Mouse (Mus musculus) layer of hippocampus, postnatal 36 days (tissue): ENCODE results near the gene Lpp. TPM values are rescaled to one million over a fixed set of nuclear protein-coding genes. Genes with fewer than 3 reads are reported as not detected.

ENCODE experiments used
- DNase-seq, 2 experiments: peaks; one replicate each; pipeline ENCODE4 v3.0.0; 2022
- total RNA-seq, 2 experiments: library from RNA; stranded (reverse); gene quantifications; 2 replicates each; pipeline ENCODE4 v1.2.3; 2021

The Lpp gene
- total RNA-seq, 2 experiments from 2014 or later = 7.2 to 11.8 TPM

DNA sequence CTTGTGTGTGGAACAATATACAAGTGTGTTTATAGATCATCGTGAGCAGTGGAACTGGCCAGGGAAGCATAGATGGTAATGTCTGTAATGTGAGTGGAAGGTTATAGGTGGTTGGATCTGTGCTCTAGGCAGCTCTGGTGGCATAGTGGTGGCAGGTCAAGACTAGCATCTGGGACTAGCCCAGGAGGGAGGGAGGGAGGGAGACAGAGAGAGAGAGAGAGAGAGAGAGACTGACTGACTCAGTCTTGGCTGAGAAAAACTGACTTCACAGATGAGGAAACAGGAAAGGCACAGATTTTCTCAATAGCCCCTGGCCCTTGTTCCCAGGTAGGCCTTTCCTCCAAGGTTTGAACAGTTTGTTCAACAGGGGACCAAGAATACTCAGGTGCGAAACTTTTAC lies 7.5 kb downstream of the Lpp start:
- no peak for DNase-seq

DNA sequence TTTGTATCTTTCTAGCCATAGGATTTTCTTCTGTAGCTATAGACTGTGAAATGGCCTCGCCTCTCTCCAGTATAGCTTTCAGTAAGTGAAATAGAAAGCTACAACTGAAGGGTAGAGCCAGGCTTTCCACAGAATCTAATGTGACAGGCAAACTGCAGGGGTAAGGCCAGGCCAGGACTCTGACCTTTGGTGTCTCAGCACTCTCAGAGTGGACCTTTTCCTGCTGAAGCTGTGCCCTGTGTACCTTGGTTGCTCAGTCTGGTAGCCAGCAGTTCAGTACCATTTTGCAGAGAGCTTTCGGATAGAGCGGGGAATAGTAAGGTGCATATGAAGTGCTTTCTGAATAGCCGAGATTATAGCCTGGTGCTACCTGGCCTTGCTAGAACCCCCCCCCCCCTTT lies 9.5 kb downstream of the Lpp start:
- DNase-seq = no peak

GRCm38 (mm10) chr16:24403733-24404380 lies 10.6 kb downstream of the Lpp start:
- no peak for DNase-seq

GRCm38 (mm10) chr16:24406521-24406920 lies 13.2 kb downstream of the Lpp start:
- no peak for DNase-seq

GRCm38 (mm10) chr16:24411281-24411680 lies 18.0 kb downstream of the Lpp start:
- no peak for DNase-seq

DNA sequence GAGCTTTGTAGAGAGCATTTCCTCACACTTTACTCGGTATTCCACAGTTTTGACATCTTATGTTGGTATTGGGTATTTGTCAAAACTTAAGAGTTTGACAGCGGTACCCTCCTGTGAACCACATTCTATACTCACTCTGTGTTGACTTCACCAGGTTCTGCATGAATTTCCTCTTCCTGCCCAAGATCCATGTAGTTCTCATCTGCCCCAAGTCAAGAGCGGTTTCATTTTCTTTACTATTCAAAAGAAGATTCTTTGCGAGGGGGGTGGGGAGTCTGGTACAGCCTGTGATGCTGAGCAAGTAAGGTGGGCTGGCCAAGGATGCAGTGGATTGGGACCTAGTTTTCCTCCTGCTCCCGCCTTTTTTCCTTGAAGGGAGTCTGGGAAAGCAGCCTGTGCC lies 18.9 kb downstream of the Lpp start:
- DNase-seq = no peak

DNA sequence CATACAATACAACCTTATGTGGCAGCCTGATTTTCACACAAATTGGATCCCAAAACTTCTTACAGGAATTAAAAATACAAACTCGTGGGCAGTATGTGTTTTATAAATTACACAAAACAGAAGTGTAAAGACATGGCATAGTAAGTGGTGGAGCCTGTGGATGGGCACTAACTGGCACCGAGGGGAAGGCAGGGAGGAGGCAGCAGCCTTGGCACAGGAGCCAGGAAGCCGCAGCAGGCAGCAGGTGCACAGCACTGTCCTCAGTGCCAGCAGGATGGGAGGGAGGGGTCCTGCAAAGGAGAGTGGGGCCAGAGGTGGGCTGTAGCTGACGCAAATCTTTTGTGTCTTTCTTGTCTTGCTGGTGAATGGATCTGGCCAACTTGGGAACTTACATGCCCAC lies 19.8 kb downstream of the Lpp start:
- DNase-seq = no peak

DNA sequence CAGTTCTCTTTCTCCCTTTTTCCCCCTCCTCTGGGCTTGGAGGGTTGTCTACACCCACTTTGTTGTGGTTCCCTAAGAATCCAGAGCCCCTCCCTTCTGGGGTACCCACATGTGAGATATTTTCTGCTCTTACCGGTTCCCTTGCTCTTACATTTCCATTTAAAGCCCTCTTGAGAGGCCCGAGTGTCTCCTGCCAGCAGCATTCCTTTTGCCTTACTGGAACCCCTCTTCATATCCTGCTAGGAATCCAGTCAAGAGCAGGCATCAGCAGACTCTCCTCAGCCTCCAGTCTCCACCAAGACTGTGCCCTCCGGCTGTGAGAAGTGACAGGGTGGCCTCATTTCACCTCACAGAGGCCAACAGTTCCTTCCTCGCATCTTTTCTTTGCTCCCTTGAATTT lies 24.7 kb downstream of the Lpp start:
- DNase-seq = no peak

- no peak for DNase-seq
Measured at GRCm38 (mm10) chr16:24420603-24421120, 27.4 kb downstream of the Lpp start.

GRCm38 (mm10) chr16:24421687-24422418 lies 28.5 kb downstream of the Lpp start:
- DNase-seq = no peak

DNA sequence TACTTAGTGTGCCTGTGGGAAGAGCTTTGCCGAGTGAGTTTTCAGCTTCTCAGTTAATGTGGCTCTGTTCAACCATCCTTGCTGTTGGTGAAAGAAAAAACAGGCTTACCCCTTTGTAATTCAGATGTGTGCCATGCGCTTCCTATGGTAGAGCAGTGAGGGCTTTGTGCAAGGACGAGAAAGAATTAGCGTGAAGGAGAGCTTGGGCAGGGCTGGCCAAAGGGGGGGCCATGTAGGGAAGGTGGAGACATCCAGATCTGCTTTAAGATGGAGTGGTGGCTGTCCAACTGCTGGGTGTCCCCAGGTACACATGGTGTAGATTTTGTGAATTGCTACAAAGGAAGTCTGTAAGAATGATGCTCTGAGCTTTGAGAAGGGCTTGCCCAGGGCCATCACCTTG lies 29.9 kb downstream of the Lpp start:
- DNase-seq = no peak

- DNase-seq = no peak
Measured at GRCm38 (mm10) chr16:24423751-24424150, 30.4 kb downstream of the Lpp start.

DNA sequence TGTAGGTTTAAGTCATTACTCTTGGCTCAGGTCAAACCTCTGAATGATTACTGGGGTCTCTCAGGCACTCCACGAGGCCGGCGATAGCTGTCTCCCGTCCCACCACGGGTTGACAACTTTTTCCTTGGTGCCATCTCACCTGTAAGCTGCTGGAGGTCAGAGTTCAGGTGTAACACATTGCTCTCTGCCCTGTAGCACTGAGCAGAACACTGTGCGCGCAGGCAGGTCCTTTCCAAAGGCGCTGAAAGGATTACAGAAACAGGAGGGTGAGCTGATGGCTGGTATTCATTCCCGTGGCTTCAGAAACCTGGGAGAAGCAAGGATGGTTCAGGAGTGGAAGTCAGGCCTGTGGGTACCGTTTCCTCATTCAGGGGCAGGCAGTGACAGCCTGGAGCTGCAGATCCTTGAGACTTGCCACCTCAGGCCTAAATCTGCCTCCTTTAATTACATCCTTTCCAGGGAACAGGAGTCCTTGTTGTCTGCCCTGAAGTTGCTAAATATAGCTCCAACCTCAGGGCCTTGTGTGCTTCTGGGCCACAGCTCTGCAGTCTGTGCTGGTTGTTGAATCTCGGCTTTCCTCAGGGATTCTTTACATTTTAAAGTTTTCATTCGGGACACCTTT lies 31.2 kb downstream of the Lpp start:
- no peak for DNase-seq

DNA sequence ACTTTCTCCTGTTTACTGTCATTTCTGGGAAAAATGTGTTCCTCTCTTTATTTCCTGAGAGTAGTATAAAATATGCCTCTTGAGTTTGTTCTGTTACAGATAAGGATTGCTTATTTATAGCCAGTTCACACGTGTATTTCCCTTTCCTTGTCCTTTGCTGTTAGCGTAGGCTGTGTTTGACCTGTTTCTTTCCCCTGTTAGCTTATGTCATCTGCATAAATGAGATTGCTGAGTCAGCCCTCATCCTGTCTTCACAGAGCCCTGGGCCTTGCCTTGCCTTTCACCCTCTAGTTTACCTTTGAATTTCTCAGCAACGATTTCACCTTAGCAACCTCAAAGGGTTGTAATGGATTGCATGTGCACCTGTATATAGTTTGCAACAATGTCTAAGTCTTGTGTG lies 32.5 kb downstream of the Lpp start:
- DNase-seq = no peak

- DNase-seq = no peak
Measured at GRCm38 (mm10) chr16:24427606-24428005, 34.3 kb downstream of the Lpp start.

DNA sequence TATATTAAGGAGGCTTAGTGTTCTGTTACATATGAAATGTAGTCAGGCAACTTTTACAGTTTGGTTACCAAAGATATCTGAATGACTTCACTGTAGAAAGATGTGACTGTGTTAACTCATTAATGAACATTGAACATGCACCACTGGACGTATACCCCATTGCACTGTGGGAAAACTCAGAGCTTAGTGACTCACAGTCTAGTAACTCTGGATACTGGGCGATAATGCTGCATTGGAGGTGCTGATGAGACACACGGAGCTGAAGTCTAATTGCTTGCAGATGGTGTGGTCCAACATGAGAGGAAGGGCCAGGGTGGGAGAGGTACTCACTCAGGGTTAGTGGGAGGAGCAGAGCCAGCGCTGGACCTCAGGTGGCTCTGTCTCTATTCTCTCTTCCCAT lies 34.7 kb downstream of the Lpp start:
- no peak for DNase-seq

- DNase-seq = no peak
Measured at GRCm38 (mm10) chr16:24428742-24429141, 35.4 kb downstream of the Lpp start.

- DNase-seq = no peak
Measured at GRCm38 (mm10) chr16:24429691-24430090, 36.4 kb downstream of the Lpp start.

GRCm38 (mm10) chr16:24431808-24432207 lies 38.5 kb downstream of the Lpp start:
- DNase-seq = no peak

- no peak for DNase-seq
Measured at GRCm38 (mm10) chr16:24433563-24433962, 40.3 kb downstream of the Lpp start.

- no peak for DNase-seq
Measured at GRCm38 (mm10) chr16:24434026-24434425, 40.7 kb downstream of the Lpp start.

GRCm38 (mm10) chr16:24434531-24435114 lies 41.3 kb downstream of the Lpp start:
- DNase-seq = no peak

DNA sequence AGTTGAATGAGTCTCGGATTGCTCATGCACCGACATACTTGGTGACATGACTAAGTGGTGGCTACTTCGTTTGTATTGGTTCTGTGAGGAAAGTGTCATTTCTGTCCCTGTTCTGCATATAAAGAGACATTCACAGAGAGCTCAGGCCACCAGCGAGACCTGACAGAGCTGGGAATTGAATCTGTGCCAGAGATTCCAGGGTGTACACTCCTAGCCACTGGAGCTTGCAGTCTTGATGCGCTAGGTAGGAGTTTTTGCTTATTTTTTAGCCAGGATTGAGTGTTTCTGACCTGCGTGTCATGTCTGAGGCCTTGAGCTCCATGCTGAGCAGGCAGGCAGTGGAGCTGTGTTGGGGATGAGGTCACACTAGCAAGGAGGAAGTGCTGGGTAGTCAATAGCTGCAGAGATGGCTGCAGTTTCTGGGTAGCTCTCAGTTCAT lies 41.8 kb downstream of the Lpp start:
- no peak for DNase-seq
